Mouse (Mus musculus) adrenal gland, adult 18-20 months (tissue): Measurements from ENCODE around the gene 4930524B15Rik. TPM values are rescaled to one million over a fixed set of nuclear protein-coding genes. Genes with fewer than 3 reads are reported as not detected.
"Not testable (repeated sequence)": the region's sequence is repeated elsewhere in the genome, so short reads cannot be mapped to it uniquely, and the experiment has no call there.

Source experiments
- DNase-seq, 2 experiments: peaks; one replicate each; pipeline ENCODE4 v3.0.0; 2021 to 2022; ENCODE audit warnings: low spot score in 2 of 2
- long read RNA-seq, 2 experiments: library from polyadenylated mRNA; stranded (forward); transcript quantifications; one replicate each; pipeline ENCODE4 v2.0.0; 2021
- total RNA-seq, 2 experiments: library from RNA; stranded (reverse); gene quantifications; 1 replicate in 1 of 2; 2 replicates in 1 of 2; pipeline ENCODE4 v1.2.3; 2021

4930524B15Rik gene
- total RNA-seq = not detected
- long read RNA-seq, experiment 1 = 0 reads
- long read RNA-seq, experiment 2 = 0 reads

GRCm38 (mm10) chr11:31965256-31966134 is at the start of gene 4930524B15Rik:
TSS of gene 4930524B15Rik (plus strand) at chr11:31965592.
- no peak for DNase-seq

DNA sequence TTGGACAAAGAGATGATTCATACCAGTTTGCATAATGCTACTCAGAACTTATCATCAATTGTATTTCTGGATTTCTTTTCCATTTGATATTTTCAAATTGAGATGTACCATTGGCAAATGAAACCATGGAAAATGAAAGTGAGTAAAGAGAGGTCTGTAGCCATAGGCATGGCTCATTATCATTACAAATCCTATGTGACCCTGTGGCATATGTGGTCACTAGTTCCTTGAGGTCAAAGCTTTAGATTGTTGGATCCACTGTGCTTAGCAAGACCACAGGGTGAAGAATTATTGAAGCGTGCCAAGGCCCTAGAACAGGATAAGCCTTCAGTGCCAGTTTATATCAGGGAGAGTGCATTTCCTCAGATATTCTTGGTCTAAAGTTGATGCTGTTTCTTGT is 47.6 kb upstream of the 4930524B15Rik start:
- no peak for DNase-seq

- DNase-seq = no peak
Observed at GRCm38 (mm10) chr11:31930051-31930450, 35.3 kb upstream of the 4930524B15Rik start.

DNA sequence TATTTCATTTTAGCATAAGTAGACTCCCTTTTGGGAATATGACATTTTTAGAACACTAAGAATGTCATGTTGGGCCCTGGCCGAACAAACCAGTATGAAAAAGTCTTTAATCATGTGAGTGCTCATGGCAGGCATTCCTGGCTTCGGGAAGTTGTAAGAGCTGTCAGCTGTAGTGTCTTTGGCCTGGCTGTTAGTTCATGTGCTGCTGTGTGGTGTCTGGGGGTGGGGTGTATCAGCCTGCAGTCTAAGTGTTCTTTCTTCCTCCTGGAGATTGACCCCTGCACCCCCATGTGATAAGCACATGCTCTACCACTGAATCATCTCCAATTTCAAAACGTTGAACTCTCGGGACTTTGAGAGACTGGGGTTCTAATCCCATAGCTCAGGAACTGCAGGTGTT is 29.7 kb upstream of the 4930524B15Rik start:
- DNase-seq = no peak

DNA sequence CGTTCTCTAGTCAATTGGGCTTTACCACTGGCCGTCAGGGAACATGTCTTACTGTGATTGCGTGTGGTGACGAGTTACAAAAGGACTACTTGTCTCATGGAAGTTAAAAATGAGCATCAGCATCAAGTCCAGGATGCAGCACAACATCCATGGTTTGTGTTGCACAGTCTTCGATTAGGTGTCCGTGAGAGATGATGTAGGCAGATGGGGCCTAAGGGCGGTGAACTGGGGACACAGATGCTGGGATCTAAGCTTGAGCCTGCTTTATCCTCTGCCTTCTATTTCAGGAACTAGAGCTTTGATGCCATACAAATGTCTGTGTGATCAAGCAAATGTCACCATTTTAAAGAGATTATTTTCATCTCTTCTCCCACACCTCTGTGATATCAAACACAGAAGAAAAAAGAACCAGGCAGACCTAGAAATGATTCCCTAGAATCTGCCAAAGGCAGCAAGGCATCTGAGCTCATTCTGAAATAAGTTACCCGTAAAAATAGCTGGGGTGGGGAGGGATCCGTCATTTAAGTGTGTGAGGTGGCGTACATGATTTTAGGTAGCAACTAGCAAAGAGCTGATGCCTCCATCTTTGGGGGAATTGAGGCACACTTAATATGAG is 28.4 kb upstream of the 4930524B15Rik start:
- DNase-seq = no peak

DNA sequence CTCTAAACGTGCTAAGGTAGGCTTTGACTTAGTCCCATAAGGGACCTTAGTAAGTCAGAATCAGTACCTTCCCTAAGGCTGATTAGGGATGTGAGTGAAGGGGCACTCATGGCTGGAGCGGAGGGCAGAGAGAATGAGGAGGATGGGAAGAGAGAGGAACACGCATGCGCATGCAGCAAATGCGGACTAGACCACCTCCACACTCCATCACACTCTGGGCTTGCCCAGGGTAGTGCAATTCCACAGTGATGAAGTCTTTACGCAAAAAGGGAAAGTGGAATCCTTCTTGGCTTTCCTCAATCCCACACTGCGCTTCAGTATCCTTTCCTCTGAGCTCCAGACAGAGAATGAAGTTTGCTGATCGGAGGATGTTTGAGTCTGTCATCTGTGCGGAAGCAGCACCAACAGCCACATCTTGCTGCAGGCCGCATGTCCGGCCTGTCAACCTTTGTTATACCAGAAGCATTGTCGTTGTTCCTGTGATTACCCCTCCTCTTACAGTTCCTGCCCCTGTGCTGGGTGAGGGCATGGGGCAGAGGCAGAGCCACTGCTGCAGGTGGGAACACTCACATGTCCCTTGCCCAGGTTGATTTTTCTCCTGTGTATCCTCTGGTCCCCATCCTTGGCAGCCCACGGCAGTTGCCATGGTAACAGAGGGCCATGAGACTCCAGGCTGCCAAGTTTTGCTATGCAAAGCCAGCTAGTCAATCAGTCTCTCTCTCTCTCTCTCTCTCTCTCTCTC is 24.3 kb upstream of the 4930524B15Rik start:
- DNase-seq = no peak

DNA sequence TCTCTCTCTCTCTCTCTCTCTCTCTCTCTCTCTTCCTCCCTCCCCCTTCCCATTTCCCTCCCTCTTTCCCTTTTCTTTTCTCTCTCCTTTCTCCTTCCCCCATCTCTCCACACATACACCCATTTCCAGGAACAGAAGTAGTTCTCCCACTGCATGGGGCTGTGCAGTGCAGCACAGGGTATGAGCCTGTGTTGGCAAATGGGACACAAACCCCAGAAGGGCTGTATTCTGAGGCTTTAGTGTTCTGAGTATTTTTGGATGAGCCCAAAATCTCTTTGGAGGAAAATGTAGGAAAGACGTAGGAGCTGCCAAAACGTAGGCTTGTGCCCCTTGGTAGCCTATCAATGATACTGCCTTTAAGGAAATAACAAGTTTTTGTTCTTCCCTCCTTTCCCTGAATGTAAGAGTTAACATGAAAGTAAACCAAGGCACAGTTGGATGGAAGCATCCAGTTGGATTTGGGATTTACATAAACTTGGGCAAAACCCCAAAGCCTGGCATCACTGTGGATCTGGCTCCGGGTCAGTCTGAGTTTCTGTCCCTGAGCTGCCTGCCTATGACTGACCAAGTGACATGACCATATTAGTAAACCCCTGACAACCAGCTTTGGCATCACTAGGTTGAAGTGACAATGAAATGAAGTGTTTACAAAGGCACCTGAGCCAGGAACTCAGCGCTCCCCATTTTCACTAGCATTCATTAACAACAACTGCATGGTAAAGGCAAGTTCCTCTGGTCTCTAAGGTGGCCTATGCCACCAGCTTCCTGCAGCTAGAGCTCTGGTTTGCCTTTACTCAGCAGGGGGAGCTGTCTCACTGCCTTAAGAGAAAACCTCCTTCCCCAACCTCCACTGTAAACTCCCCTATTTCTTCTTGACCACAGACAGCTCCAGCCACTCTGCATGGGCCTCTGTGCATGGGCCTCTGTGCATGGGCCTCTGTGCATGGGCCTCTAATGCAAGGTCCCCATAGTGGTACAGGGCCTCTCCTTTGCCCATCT is 23.5 kb upstream of the 4930524B15Rik start:
- DNase-seq = no peak

DNA sequence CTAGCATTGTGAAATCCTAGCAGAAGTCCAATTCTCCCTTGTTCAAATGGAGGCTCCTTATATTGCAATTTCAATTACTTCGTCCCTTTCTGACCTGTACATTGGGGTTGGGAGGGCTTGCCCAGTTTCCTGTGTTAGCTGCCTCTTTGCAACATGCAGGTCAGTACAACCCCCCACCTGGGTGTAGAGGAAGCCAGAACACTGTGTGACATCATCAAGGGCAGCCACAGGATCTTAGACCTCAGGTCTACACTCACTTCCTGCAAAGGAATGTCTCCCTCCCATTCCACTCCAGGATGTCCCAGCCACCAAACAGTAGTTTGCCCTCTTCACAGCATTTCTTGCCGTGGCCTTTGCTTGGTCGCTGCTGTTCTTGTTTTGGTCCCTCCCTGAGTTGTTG is 19.9 kb upstream of the 4930524B15Rik start:
- DNase-seq = no peak

DNA sequence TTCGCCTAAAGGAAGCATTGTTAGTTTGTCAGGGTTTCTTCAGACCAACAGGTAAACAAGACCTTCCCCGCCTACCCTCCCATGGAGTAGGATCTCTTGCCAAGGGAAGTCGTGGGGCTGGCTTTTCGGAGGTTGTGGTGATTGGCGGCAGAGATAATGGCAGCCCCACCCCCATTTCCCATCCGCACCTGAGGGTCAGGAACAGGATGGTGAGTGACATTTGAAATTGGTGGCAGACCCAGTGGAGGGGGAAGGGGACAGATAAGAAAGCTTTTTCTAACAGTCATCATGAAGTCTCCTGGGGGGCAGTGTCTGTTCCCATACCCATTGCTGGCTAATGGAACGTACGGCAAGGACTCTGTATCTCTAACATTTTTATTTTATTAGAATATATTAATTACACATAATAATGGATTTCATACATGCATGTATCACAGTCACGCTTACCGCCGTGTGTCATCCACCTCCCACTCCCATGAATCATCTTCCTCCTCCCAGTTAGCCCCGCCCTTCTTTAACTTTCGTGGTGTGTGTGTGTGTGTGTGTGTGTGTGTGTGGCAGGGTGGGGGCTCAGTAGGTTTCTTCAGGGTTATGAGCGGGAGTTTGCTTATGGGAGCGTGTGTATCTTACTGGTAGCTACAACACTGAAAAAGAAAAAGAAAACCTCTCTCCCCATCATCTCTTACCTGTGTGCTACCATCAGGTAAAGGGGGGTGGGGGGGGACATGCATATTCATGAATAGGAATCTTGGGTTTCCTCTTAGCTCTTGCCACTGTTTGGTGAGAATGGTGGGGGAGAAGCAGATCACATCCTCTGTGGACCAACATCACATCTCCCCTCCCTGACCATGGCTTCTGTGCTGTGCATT is 16.7 kb upstream of the 4930524B15Rik start:
- DNase-seq = no peak

GRCm38 (mm10) chr11:31949331-31949785 is 16.0 kb upstream of the 4930524B15Rik start:
- DNase-seq = peak; percentile 52 to 71

- no peak for DNase-seq
Observed at GRCm38 (mm10) chr11:31960071-31960470, 5.3 kb upstream of the 4930524B15Rik start.

DNA sequence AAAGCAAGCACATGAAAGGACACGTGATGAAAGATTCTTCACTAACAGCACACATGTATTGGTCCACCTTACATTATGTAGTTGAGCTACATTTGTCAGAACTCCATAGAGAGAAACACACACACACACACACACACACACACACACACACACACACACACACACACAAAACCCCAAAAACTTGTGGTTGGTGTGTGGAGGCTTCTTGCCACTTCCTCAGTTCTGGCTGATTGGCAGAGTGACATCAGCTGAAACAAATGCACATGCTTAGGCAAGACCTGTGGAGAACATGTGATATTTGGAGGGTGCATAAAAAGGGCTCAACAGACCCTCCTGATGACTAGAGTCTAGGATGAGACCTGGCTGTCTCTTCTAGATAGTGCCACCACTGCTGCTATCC is 1.4 kb upstream of the 4930524B15Rik start:
- DNase-seq = no peak

DNA sequence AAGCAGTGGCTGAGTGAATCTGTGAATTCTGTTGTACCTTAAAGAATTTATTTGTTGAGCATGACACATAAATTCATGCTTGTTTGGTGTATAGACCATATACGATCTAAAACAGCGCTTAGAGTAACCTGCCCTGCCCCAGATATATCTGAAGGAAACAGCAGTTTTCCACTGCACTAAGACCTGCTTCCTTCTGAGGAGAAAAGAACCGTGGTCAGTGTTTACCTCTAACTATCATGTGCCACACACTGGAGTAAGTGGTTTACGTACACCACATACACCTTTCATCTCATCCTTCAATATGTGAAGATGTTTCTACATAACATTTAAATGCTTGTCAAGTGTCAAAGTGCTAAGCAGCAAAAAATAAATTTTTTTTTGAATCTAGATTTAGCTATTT is 8.7 kb downstream of the 4930524B15Rik start:
- DNase-seq = no peak

DNA sequence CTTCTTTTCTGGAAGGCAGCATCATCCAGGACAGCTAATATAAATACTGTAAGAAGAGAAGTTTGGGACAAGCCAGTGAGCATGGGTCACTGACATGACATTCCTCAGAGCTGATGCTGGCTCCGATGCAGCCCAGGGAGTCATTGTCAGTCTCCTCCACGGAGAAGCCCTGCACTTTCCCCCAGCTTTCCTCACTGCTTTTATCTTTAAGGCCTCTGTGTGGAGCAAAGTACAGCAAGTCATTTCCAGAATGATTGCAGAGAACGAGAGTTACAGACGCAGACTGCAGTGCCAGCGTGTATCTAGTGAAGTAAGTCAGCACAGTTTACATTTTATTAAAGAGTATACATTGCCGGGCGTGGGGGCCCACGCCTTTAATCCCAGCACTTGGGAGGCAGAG is 9.4 kb downstream of the 4930524B15Rik start:
- DNase-seq = no peak

DNA sequence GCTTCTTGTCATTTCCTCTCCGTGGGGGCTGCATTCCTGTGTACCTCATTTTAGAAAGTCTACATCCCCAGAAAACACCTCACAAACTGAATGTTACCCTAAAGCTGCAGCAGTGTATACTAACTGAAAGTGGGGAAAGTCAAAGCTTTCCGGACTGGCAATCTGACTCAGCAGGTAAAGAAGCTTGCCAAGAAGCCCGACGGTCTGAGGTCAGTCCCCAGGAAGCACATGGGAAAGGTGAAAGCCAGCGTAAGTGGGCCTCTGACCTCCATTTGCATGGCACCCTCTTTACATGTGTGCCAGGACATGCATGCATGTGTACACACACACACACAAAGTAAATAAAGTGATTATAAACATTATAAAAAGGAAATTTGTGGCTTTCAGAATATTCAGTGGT is 10.3 kb downstream of the 4930524B15Rik start:
- no peak for DNase-seq

DNA sequence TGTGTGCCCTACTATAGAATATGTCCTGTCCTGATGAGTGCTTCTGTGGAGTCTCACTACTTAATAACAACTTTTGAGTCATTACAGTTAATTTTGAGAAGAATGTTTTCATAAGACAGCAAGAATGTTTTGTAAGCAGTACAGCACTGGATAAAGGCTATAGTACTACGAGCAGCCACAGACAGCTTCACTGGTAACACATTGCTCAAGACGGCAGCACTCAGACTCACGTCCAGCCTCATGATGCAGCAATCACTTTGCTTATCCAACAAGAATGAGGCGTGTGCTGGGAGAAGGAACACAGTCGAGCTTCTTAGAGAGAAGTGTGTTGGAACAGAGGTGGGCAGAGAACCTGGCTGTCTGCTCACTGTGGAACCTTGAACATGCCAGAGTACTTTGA is 10.7 kb downstream of the 4930524B15Rik start:
- DNase-seq = no peak

DNA sequence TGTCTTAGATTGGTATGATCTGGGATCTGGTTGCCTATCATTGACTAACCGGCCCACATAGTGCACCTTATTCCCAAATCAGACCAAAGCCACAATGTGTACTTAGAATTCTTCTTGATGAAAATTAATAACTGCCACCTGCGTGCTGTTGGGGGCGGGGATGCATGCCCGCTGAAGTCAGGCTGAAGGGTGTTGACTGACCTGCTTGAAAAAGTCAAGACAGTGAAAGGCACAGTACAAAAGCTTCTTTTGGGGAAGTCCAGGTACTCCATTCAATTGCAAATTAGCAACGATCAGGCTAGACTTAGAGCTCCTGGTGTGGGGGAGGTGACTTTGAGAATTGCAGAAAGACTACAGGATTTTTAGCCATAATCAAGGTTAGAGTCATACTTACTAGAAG is 14.7 kb downstream of the 4930524B15Rik start:
- DNase-seq = not testable (repeated sequence)

GRCm38 (mm10) chr11:31981830-31982229 is 16.4 kb downstream of the 4930524B15Rik start:
- no peak for DNase-seq

- not testable (repeated sequence) for DNase-seq
Observed at GRCm38 (mm10) chr11:31982247-31982943, 17.0 kb downstream of the 4930524B15Rik start.
